Mouse (Mus musculus) hindbrain, embryonic 13.5 days (tissue): ENCODE data around the gene Slc22a6. TPM values are rescaled to one million over a fixed set of nuclear protein-coding genes. Genes with fewer than 3 reads are reported as not detected.
A peak's percentile ranks its signal among the peaks of the same experiment; 100 is the strongest.

Source experiments
- ATAC-seq: fragments of 200-750 bp; cut with Nextera tagmentation; 2 replicates; pipeline ENCODE4 v1.8.0; 2017; ENCODE audit warnings: moderate TSS enrichment; ENCODE audit not compliant: low FRiP score
- H3K27ac ChIP-seq: fragments of 300-500 bp; sonication (generic); 2 replicates; pipeline ENCODE4 v1.5.1; 2015; ENCODE audit warnings: inconsistent platforms, mild to moderate bottlenecking, moderate library complexity
- H3K27me3 ChIP-seq: fragments of 300-500 bp; sonication (generic); 2 replicates; pipeline ENCODE4 v1.6.1; 2015; ENCODE audit warnings: mild to moderate bottlenecking, inconsistent platforms
- H3K36me3 ChIP-seq: fragments of 300-500 bp; sonication (generic); 2 replicates; pipeline ENCODE4 v1.6.1; 2015; ENCODE audit warnings: mild to moderate bottlenecking, inconsistent platforms
- H3K4me1 ChIP-seq: fragments of 300-500 bp; sonication (generic); replicated peaks from 2 replicates; pipeline ENCODE4 v1.6.1; 2015; ENCODE audit warnings: inconsistent platforms
- H3K4me2 ChIP-seq: fragments of 300-500 bp; sonication (generic); 2 replicates; pipeline ENCODE4 v1.6.1; 2015; ENCODE audit warnings: inconsistent platforms, mild to moderate bottlenecking, moderate library complexity
- H3K4me3 ChIP-seq: fragments of 300-500 bp; sonication (generic); 2 replicates; pipeline ENCODE4 v1.5.1; 2015; ENCODE audit warnings: mild to moderate bottlenecking, inconsistent platforms
- H3K9ac ChIP-seq: fragments of 300-500 bp; sonication (generic); 2 replicates; pipeline ENCODE4 v1.6.1; 2015; ENCODE audit warnings: mild to moderate bottlenecking, inconsistent platforms
- H3K9me3 ChIP-seq: fragments of 300-500 bp; sonication (generic); 2 replicates; pipeline ENCODE4 v1.6.1; 2016; ENCODE audit warnings: inconsistent platforms
- WGBS: fragments of 180-500 bp; shearing (Covaris S2); methylation state at CpG from one replicate; pipeline ENCODE4 v1.1.7; 2015; 5-methylcytosine and 5-hydroxymethylcytosine counted together
- polyA plus RNA-seq: library from polyadenylated mRNA; unstranded; fragments of >200 nt; fragmentation: Nextera tagmentation; extraction: Ambion mirVana; gene quantifications from 2 replicates; pipeline ENCODE4 v1.2.1, GENCODE M21; 2015

Slc22a6 gene
- polyA plus RNA-seq, 1 experiment from 2014 or later: 8.3 TPM

DNA sequence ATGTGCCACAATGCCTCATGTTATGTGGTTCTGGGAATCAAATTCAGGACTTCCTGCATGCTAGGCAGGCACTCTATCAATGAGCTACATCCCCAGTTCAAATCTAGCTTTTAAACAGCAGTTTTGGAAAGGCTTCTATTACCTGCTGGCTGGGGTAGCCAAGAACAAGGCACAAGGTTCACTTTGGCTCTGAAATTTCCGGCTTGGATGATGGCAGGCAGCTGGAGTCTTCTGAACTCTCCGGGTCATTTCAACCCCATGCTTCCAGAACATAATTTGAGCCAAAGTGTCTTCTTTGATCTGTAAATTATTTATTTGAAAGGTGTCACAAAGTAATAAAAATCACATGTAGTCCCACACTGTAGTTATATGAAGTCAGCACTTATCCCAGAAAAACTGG lies 4.7 kb upstream of the Slc22a6 start:
- H3K4me1 ChIP-seq: no peaks in the 10 kb centered on the region
- no peak overlapping the region for H3K9ac ChIP-seq
- 85% methylated on average over 2 of the region's 2 CpGs for WGBS
- no peaks in the 10 kb centered on the region for H3K27me3 ChIP-seq
- no peak overlapping the region for H3K4me3 ChIP-seq
- H3K4me2 ChIP-seq: no peak overlapping the region
- H3K36me3 ChIP-seq: no peaks in the 10 kb centered on the region
- H3K9me3 ChIP-seq: no peaks in the 10 kb centered on the region
- no peak for ATAC-seq
- no peak overlapping the region for H3K27ac ChIP-seq

DNA sequence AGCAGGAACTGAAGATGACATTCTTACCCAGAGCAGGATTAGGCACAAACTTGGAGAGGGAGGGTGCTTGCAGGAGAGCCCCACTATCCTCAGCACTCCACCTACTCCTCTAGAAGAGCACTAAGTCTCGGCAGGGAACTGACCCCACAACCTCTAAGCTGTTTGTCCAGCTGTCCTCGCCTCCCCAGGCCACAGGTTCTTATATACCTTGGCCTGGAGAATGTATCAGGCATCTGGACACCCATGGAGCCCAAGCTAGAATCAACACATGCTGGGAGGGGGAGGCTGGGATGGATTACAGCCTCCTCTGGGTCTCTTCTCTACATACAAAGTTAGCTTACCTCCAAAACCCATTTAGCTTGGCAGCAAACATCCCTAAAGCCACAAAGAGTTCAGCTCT lies 3.5 kb upstream of the Slc22a6 start:
- no peak overlapping the region for H3K27ac ChIP-seq
- H3K9ac ChIP-seq: no peak overlapping the region
- H3K27me3 ChIP-seq: no peaks in the 10 kb centered on the region
- H3K4me2 ChIP-seq: no peak overlapping the region
- WGBS: 58% methylated on average over 2 of the region's 2 CpGs
- H3K9me3 ChIP-seq: no peaks in the 10 kb centered on the region
- H3K4me3 ChIP-seq: no peak overlapping the region
- H3K4me1 ChIP-seq: no peaks in the 10 kb centered on the region
- ATAC-seq: no peak
- no peaks in the 10 kb centered on the region for H3K36me3 ChIP-seq

DNA sequence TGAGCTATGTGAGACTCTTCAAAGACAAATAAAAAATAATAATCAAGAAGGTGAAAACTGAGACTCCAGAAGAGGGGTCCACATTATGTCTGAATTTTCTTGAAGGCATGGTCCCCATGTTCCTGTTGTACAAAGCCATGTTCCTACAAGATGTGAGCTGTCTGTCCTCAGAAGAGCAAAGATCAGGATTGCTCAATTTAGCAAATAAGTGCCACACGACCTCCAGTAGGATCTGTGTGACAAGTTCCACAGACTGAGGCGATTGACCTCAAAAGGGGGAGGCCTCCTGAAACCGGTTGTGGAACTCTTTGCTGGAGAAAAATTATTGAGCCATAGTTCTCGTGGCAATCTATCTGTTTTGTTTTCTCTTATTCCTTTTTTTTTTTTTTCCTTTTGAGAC lies 1.5 kb upstream of the Slc22a6 start:
- H3K27ac ChIP-seq: no peak overlapping the region
- 66% methylated on average over 4 of the region's 4 CpGs for WGBS
- H3K27me3 ChIP-seq: no peaks in the 10 kb centered on the region
- no peaks in the 10 kb centered on the region for H3K9me3 ChIP-seq
- no peak overlapping the region for H3K4me2 ChIP-seq
- no peak overlapping the region for H3K9ac ChIP-seq
- no peak overlapping the region for H3K4me3 ChIP-seq
- no peak for ATAC-seq
- no peaks in the 10 kb centered on the region for H3K4me1 ChIP-seq
- H3K36me3 ChIP-seq: no peaks in the 10 kb centered on the region

DNA sequence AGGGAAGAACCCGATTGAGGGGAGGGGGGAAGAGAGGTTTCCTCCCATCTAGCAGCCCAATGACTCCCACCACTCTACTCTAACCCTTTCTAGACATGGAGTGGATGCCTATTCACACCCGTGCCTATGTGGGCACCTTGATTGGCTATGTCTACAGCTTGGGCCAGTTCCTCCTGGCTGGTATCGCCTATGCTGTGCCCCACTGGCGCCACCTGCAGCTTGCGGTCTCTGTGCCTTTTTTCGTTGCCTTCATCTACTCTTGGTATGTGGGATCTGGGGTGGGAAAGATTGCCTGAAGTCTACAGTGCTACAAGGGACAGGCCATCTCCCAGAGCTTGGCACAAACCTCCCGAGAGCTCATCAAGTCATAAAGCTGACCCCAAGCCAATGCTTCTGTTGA lies 3.3 kb downstream of the Slc22a6 start:
- whole genome bisulfite sequencing: 91% methylated on average over 7 of the region's 7 CpGs
- Histone ChIP-seq H3K4me1 (no peaks in the 10 kb centered on the region), H3K4me2 (no peak overlapping the region), H3K9ac (no peak overlapping the region), H3K27me3 (no peaks in the 10 kb centered on the region), H3K27ac (no peak overlapping the region), H3K36me3 (no peaks in the 10 kb centered on the region), H3K9me3 (no peaks in the 10 kb centered on the region), H3K4me3 (no peak overlapping the region)
- ATAC-seq: no peak

DNA sequence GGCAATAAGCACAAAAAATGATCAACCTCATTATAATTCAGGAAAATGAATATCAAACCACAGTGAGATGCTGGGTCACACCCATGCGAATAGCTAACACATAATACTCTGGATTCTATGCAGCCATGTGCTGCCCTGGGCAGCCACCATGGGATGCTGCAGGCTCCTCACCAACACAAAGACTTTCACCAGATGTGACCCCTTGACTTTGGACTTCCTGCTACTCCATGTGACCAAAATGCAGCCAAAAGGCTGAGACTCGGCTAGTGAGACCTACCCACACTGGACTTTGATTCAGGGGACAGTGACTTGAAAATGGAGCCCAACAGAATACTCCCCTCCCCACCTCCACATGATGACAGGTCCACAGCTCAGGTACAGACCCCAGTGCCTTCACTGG lies 12.4 kb downstream of the Slc22a6 start:
- Histone ChIP-seq H3K27ac (no peak overlapping the region), H3K27me3 (no peaks in the 10 kb centered on the region), H3K4me3 (no peak overlapping the region), H3K9ac (no peak overlapping the region), H3K36me3 (no peaks in the 10 kb centered on the region), H3K9me3 (no peaks in the 10 kb centered on the region), H3K4me1 (no peaks in the 10 kb centered on the region), H3K4me2 (no peak overlapping the region)
- WGBS: 71% methylated on average over 2 of the region's 2 CpGs
- ATAC-seq: no peak

DNA sequence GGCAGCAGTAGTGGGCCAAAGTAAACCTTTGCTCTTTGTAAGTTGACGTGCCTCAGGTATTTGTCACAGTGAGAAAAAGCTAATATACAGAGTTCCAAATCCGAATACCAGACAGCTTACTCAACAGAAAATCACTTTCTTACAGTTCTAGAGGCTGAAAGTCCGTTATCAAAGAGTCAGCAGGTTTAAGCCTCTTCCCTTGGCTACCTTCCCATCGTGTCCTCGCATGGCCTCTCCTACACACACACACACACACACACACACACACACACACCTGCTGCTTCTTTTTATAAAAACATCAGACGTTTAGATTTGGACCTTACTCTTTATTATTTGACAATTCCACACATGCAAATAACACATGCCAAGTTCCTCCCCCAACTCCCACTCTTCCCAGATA lies 13.0 kb downstream of the Slc22a6 start:
- H3K4me3 ChIP-seq: no peak overlapping the region
- WGBS: 81% methylated on average over 6 of the region's 6 CpGs
- no peaks in the 10 kb centered on the region for H3K36me3 ChIP-seq
- no peaks in the 10 kb centered on the region for H3K27me3 ChIP-seq
- H3K9me3 ChIP-seq: no peaks in the 10 kb centered on the region
- ATAC-seq: no peak
- no peak overlapping the region for H3K27ac ChIP-seq
- H3K4me1 ChIP-seq: no peaks in the 10 kb centered on the region
- no peak overlapping the region for H3K4me2 ChIP-seq
- H3K9ac ChIP-seq: no peak overlapping the region

DNA sequence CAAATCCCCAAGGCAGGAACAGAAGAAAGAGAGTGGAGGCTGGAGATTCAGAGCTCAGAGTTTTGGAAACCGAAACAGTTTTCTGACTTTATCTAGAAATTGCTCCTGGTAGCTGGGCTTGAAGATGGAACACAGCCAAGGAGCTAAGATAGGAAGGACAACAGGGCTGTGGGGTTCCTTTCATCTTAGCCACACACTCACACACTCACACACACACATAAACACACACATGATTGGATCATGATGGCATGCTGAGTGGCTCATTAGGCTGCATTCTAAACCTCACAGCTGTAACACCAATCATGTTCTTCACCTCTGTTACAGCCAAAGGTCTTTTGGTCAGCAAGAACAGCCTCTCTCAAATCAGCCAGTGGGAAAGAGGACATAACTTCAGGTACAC lies 14.2 kb downstream of the Slc22a6 start:
- no peaks in the 10 kb centered on the region for H3K36me3 ChIP-seq
- H3K27ac ChIP-seq: no peak overlapping the region
- no peaks in the 10 kb centered on the region for H3K9me3 ChIP-seq
- no peak overlapping the region for H3K9ac ChIP-seq
- no peaks in the 10 kb centered on the region for H3K27me3 ChIP-seq
- H3K4me1 ChIP-seq: no peaks in the 10 kb centered on the region
- no peak overlapping the region for H3K4me3 ChIP-seq
- H3K4me2 ChIP-seq: no peak overlapping the region
- WGBS: 95% methylated on average over 1 of the region's 1 CpGs
- no peak for ATAC-seq

DNA sequence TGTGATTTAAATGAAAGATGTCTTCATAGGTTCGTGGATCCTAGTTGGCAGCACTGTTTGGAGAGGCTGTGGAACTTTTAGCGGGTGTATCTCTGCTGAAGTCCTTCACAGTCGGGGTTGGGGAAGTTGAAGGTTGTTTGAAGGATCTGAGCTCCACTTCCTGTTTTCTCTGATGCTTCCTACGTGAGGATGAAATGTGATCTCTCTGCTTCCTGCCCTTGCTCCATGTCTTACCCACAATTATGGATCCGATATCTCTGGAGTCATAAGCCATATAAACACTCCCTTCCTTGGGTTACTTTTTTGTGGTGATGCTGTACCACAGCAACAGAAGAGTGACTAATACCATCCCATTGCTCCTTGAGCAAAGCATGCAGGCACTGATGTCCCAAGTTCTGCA lies 24.2 kb downstream of the Slc22a6 start:
- Histone ChIP-seq H3K36me3 (no peaks in the 10 kb centered on the region), H3K27me3 (no peaks in the 10 kb centered on the region), H3K4me1 (no peaks in the 10 kb centered on the region), H3K9me3 (no peaks in the 10 kb centered on the region), H3K27ac (no peak overlapping the region), H3K9ac (no peak overlapping the region), H3K4me3 (no peak overlapping the region), H3K4me2 (no peak overlapping the region)
- 71% methylated on average over 5 of the region's 5 CpGs for WGBS
- ATAC-seq: no peak

DNA sequence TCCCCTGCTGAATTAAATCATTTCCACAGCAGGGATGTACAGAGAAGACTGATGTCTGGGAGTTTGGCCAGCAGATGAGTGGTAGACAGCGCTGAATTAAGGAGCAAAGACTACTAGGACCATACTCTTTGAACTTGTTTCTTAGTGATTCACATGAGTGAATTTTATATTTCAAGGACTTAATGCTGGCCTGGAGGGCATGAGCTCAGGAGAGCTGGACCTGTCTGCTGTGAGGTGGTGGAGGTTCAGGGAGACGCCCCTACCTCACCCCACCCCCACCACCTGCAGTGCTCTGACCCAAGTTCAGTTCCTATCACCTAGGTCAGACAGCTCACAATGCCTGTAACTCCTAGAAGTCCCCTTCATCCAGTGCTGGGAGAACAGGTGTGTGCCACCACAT lies 28.6 kb downstream of the Slc22a6 start:
- Histone ChIP-seq H3K9ac (no peak overlapping the region), H3K9me3 (no peaks in the 10 kb centered on the region), H3K4me1 (no peaks in the 10 kb centered on the region), H3K27me3 (no peaks in the 10 kb centered on the region), H3K4me3 (no peak overlapping the region), H3K4me2 (no peak overlapping the region), H3K27ac (no peak overlapping the region), H3K36me3 (no peaks in the 10 kb centered on the region)
- WGBS: 76% methylated on average over 2 of the region's 2 CpGs
- ATAC-seq: no peak

DNA sequence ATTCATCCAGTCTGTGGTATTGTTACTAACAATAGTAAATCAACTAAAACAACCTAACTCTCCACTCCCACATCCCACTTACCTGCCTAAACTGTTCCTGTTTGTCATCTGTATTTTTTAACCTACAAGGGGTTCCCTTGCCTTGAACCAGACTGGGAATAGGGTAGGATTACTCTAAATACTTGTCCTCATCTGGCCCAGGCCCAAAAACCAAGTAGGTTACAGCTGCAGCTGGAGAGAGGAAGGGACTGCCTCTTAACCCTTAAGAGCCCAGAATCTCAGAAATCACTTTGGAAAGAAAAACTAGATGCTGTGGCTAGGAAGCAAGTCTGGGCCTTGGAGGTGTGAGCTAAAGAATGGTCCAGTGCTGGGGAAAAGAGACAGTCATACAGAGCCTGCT lies 38.0 kb downstream of the Slc22a6 start:
- Histone ChIP-seq H3K4me1 (no peaks in the 10 kb centered on the region), H3K36me3 (no peaks in the 10 kb centered on the region), H3K27me3 (no peaks in the 10 kb centered on the region), H3K4me2 (no peak overlapping the region), H3K27ac (no peak overlapping the region), H3K9me3 (no peaks in the 10 kb centered on the region), H3K4me3 (no peak overlapping the region), H3K9ac (no peak overlapping the region)
- ATAC-seq: no peak

DNA sequence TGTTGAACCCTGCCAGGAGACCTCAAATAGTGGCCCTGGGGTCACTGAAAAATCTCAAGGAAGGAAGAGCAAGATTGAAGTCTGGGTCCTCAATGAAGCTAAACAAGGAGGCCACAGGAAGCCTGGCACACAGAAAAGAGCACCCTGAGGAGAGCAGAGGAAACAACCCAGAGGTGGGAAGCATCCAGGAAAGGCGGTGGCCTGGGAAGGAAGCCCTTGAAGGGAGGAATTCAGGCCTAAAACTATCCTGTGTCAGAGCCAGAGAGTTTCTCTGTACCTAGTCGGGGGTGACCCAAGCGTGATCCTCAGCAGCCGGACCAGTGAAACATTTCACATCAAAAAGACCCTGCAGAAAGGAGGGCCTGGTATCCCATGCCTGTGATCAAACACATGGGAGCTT lies 38.5 kb downstream of the Slc22a6 start:
- Histone ChIP-seq H3K4me1 (no peaks in the 10 kb centered on the region), H3K9ac (no peak overlapping the region), H3K27me3 (no peaks in the 10 kb centered on the region), H3K4me2 (no peak overlapping the region), H3K9me3 (no peaks in the 10 kb centered on the region), H3K27ac (no peak overlapping the region), H3K4me3 (no peak overlapping the region), H3K36me3 (no peaks in the 10 kb centered on the region)
- ATAC-seq: no peak
- WGBS: 73% methylated on average over 4 of the region's 4 CpGs

DNA sequence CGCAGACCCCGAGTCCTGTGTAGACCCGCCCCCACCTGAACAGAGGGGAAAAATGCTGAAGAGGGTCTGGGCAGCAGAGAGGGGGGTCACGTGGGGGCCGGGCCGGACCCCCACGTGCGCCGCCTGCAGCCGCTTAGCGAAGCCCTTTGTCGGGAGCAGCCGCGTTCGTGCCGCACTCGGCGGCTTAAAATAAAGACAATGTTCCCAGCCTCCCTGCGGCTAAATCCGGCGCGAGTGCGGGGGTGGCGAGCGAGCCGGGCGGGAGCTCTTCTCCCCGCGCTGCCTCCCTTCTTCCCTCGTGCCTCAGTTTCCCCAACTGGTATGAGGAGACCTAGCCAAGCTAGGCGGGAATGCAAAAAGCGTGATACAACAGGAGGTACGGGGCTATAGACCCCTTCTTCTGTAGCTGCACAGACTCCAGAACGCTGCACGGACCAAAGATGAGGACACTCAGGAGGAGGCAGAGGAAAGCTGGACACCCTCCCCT lies 44.0 kb downstream of the Slc22a6 start:
- H3K9me3 ChIP-seq: no peaks in the 10 kb centered on the region
- peak overlapping the region; percentile 88 for H3K4me2 ChIP-seq
- no peak overlapping the region for H3K27ac ChIP-seq
- H3K27me3 ChIP-seq: peaks cover 12% of the 10 kb centered on the region
- H3K36me3 ChIP-seq: no peaks in the 10 kb centered on the region
- H3K9ac ChIP-seq: peak overlapping the region; percentile 73
- peaks cover 21% of the 10 kb centered on the region for H3K4me1 ChIP-seq
- peak overlapping the region; percentile 50 for H3K4me3 ChIP-seq
- ATAC-seq: peak; percentile 70
- under 1% methylated on average over 35 of the region's 35 CpGs for WGBS

DNA sequence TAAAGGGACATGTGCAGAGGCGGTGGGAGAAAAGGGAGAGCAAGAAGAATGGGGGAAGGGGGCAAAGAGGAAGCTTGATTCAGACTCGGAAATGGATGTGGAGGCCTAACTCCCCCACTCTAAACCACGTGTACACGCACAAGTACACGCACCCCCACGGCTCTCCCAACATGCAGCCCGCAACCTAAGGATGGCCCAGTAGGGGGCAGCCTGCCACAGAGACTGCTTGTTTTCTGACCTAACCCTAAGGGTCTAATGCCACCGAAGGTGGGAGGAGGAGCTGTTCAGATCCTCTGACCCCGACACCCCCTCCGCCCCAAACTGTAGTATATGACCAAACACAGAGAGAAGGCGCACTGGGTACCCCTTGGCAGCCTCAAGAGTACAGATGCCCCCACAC lies 44.5 kb downstream of the Slc22a6 start:
- Histone ChIP-seq H3K9me3 (no peaks in the 10 kb centered on the region), H3K4me3 (peak overlapping the region; percentile 50), H3K27ac (no peak overlapping the region), H3K4me1 (peaks cover 21% of the 10 kb centered on the region), H3K27me3 (peaks cover 12% of the 10 kb centered on the region), H3K4me2 (peak overlapping the region; percentile 88), H3K36me3 (no peaks in the 10 kb centered on the region), H3K9ac (peak overlapping the region; percentile 73)
- peak; percentile 66 for ATAC-seq
- WGBS: 3% methylated on average over 11 of the region's 11 CpGs
